10 mouse cellular contexts compared by ENCODE assay signal in genomic region chr10:115147308-115147707, GRCm38 (mm10). TPM values are rescaled to one million over a fixed set of nuclear protein-coding genes. Genes with fewer than 3 reads are reported as not detected.
A peak's percentile ranks its signal among the peaks of the same experiment; 100 is the strongest.
DNase-seq lines count a peak whose midpoint lies in the region; ATAC-seq lines count a peak whose summit lies in the region.
"Had no signal": no experiment of that assay in that cellular context is flagged by ENCODE, and none has a peak within 500 bp of the region (broad histone marks: within the 10 kb centered on the region; RNA-seq: fewer than 3 reads in every experiment).

No protein-coding gene starts in this region.

- WGBS in midbrain, embryonic 15.5 days = 70% methylated on average over 5 of the region's 5 CpGs

- H3K36me3 ChIP-seq in midbrain, embryonic 15.5 days (replicated peaks) = no peaks in the 10 kb centered on the region
- H3K36me3 ChIP-seq: limb, embryonic 12.5 days had no signal

- H3K4me1 ChIP-seq in midbrain, embryonic 15.5 days = no peaks in the 10 kb centered on the region
- H3K4me1 ChIP-seq: limb, embryonic 12.5 days had no signal

- H3K9me3 ChIP-seq in midbrain, embryonic 15.5 days = no peaks in the 10 kb centered on the region
- H3K9me3 ChIP-seq: limb, embryonic 12.5 days had no signal

- H3K27me3 ChIP-seq in midbrain, embryonic 15.5 days (replicated peaks) = no peaks in the 10 kb centered on the region
- H3K27me3 ChIP-seq: limb, embryonic 12.5 days had no signal

- H3K4me2 ChIP-seq in midbrain, embryonic 15.5 days = no peak overlapping the region
- H3K4me2 ChIP-seq: limb, embryonic 12.5 days had no signal

- H3K4me3 ChIP-seq in midbrain, embryonic 15.5 days = no peak overlapping the region
- H3K4me3 ChIP-seq: limb, embryonic 12.5 days had no signal

- H3K9ac ChIP-seq in midbrain, embryonic 15.5 days = no peak overlapping the region
- H3K9ac ChIP-seq: limb, embryonic 12.5 days had no signal

- peak; percentile 20; the same call in 1 of the 2 replicates for ATAC-seq in midbrain, embryonic 15.5 days (replicated peaks)

- DNase-seq in layer of hippocampus, postnatal 10 days (ENCODE audit: low spot score in 2 of 2) = peak; percentile 9 to 15
- no peak for DNase-seq in layer of hippocampus, adult 9-10 months (ENCODE audit: low spot score)
- DNase-seq in MN1 (ENCODE audit: low spot score) = peak; percentile 72
- DNase-seq in cerebellum, postnatal 10 days = peak; percentile 23 to 74
- DNase-seq in right cerebral cortex, postnatal 4 days = no peak
- no peak for DNase-seq in adrenal gland, postnatal 14 days
- no peak for DNase-seq in thymus, postnatal 36 days
- DNase-seq: heart, postnatal 36 days had no signal

- no peak overlapping the region for H3K27ac ChIP-seq in midbrain, embryonic 15.5 days
- H3K27ac ChIP-seq: limb, embryonic 12.5 days had no signal

RNA-seq across cellular contexts. Expression of gene Tph2, which starts 37.5 kb away (rescaled TPM):
- 1 to 10 TPM; 1.0 to 1.1 TPM for total RNA-seq in layer of hippocampus, postnatal 10 days (2021)
- 4.6 and 7.3 TPM in 2 replicates for polyA plus RNA-seq in midbrain, embryonic 15.5 days (2015; fragmentation: Nextera tagmentation; extraction: Ambion mirVana)
- total RNA-seq in adrenal gland, postnatal 14 days (2021) = not detected in 2 replicates
- total RNA-seq: heart, postnatal 36 days had no signal
- polyA plus RNA-seq: limb, embryonic 12.5 days had no signal

Comparison
In these comparisons a context has a peak if more than half of its experiments do, and no peak if none do; other contexts are left out.
1. DNase-seq: peak in layer of hippocampus, postnatal 10 days (2 of 2), MN1 (single experiment) and cerebellum, postnatal 10 days (2 of 2); none in layer of hippocampus, adult 9-10 months (single experiment), right cerebral cortex, postnatal 4 days (single experiment), adrenal gland, postnatal 14 days (single experiment) and thymus, postnatal 36 days (0 of 2).